ENCODE assay signal across 8 mouse cellular contexts in the genomic region with DNA sequence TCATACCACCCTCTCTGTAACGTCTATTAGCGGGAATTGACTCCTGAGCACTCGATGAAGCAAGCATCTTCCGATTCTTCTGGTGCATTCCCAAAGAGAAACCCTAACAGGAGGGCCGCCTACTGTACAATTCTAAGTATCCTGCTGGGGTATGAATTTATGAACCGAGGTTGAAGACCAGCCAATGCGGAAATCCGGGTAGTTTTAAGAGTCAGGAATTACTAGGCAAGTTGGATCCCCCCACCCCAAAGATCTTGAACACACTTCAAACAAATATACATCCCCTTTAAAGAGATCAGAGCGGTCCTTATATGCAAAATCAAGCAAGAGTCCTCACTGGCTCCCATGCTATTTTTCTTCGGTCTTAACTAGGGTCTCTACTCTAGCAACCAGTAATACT. TPM values are rescaled to one million over a fixed set of nuclear protein-coding genes. Genes with fewer than 3 reads are reported as not detected.
DNase-seq lines count a peak whose midpoint lies in the region; ATAC-seq lines count a peak whose summit lies in the region.

No protein-coding gene starts in this region.

- H3K27me3 ChIP-seq in embryonic facial prominence, embryonic 13.5 days, result no peaks in the 10 kb centered on the region
- H3K27me3 ChIP-seq in midbrain, embryonic 10.5 days (ENCODE audit: low read depth, poor library complexity, severe bottlenecking), result no peaks in the 10 kb centered on the region

- ATAC-seq in embryonic facial prominence, embryonic 13.5 days (ENCODE audit: insufficient number of reproducible peaks, insufficient read depth, low FRiP score, low TSS enrichment, low read depth), result no peak

- H3K4me2 ChIP-seq in embryonic facial prominence, embryonic 13.5 days, result peak overlapping the region; percentile 78

- no peaks in the 10 kb centered on the region for H3K9me3 ChIP-seq in embryonic facial prominence, embryonic 13.5 days
- H3K9me3 ChIP-seq in midbrain, embryonic 10.5 days (replicated peaks), result no peaks in the 10 kb centered on the region

- H3K4me3 ChIP-seq in embryonic facial prominence, embryonic 13.5 days, result peak overlapping the region; percentile 98
- H3K4me3 ChIP-seq in midbrain, embryonic 10.5 days, result peak overlapping the region; percentile 96

- under 1% methylated on average over 10 of the region's 10 CpGs for WGBS in embryonic facial prominence, embryonic 13.5 days
- WGBS in midbrain, embryonic 10.5 days, result under 1% methylated on average over 10 of the region's 10 CpGs

- intact Hi-C loops in left cerebral cortex, postnatal 36 days (cut with DNase I), result no loop called here
- intact Hi-C loops in heart, postnatal 10 days (cut with DNase I), result no loop called here

- H3K27ac ChIP-seq in embryonic facial prominence, embryonic 13.5 days, result peak overlapping the region; percentile 100
- peak overlapping the region; percentile 98 for H3K27ac ChIP-seq in midbrain, embryonic 10.5 days (replicated peaks)

- H3K4me1 ChIP-seq in embryonic facial prominence, embryonic 13.5 days, result peaks cover 25% of the 10 kb centered on the region
- peaks cover 25% of the 10 kb centered on the region for H3K4me1 ChIP-seq in midbrain, embryonic 10.5 days

- no peaks in the 10 kb centered on the region for H3K36me3 ChIP-seq in embryonic facial prominence, embryonic 13.5 days
- H3K36me3 ChIP-seq in midbrain, embryonic 10.5 days, result peaks cover 15% of the 10 kb centered on the region

- peak overlapping the region; percentile 100 for H3K9ac ChIP-seq in embryonic facial prominence, embryonic 13.5 days

- DNase-seq in left cerebral cortex, postnatal 36 days (ENCODE audit: low spot score in 2 of 2), result peak; percentile 13 to 21
- no peak for DNase-seq in left cerebral cortex, adult 11 months (ENCODE audit: low spot score)
- peak; percentile 24 for DNase-seq in T-cell, adult 2 months (ENCODE audit: low spot score)
- peak; percentile 63 to 72 for DNase-seq in heart, postnatal 10 days
- DNase-seq in kidney, postnatal 4 days, result peak; percentile 49 to 68
- peak; percentile 15 for DNase-seq in midbrain, embryonic 10.5 days (ENCODE audit: low spot score)
- peak; percentile 13 for DNase-seq in yolk sac, embryonic 10.5 days (ENCODE audit: low spot score)

RNA-seq across cellular contexts. Expression of a gene that starts 0.9 kb away (rescaled TPM):
- 100 to 1,000 TPM; 174 to 236 TPM for total RNA-seq in left cerebral cortex, postnatal 36 days (2021)
- 205 and 229 TPM in 2 replicates for polyA plus RNA-seq in embryonic facial prominence, embryonic 13.5 days (2015; fragmentation: Nextera tagmentation; extraction: Ambion mirVana)
- 100 to 1,000 TPM; 113 to 126 TPM for total RNA-seq in heart, postnatal 10 days (2021)
- polyA plus RNA-seq in midbrain, embryonic 10.5 days (2016; fragmentation: Nextera tagmentation; extraction: Ambion mirVana), result 144 and 148 TPM in 2 replicates
